Mouse (Mus musculus): ENCODE measurements around the gene Ykt6. TPM values are rescaled to one million over a fixed set of nuclear protein-coding genes. Genes with fewer than 3 reads are reported as not detected.
"Not testable (repeated sequence)": the region's sequence is repeated elsewhere in the genome, so short reads cannot be mapped to it uniquely, and the experiment has no call there.

Gene Ykt6
- polyA plus RNA-seq, 1 experiment from 2014 or later = 25.0 TPM

GRCm38 (mm10) chr11:5926696-5927220 lies 28.7 kb upstream of the Ykt6 start:
- no peaks in the 10 kb centered on the region for H3K27me3 ChIP-seq (ENCODE audit: insufficient read depth, low read length)
- no peaks in the 10 kb centered on the region for H3K9me3 ChIP-seq (ENCODE audit: low read depth, low read length)
- H3K27ac ChIP-seq (ENCODE audit: low read depth) = no peak overlapping the region
- ATAC-seq (ENCODE audit: insufficient read depth) (no peak), DNase-seq (no peak)
- H3K9ac ChIP-seq = no peak overlapping the region
- 79% methylated on average over 3 of the region's 3 CpGs for WGBS
- H3K4me2 ChIP-seq = no peak overlapping the region
- TF ChIP-seq CTCF (IDR thresholded peaks at IDR 0.05; ENCODE audit: low read depth) = no peak
- H3K4me1 ChIP-seq (ENCODE audit: insufficient read depth) = no peaks in the 10 kb centered on the region
- H3K4me3 ChIP-seq (ENCODE audit: low read depth, low read length) = no peak overlapping the region
- H3K36me3 ChIP-seq (ENCODE audit: insufficient read depth) = no peaks in the 10 kb centered on the region

- no peak for TF ChIP-seq CTCF (IDR thresholded peaks at IDR 0.05; ENCODE audit: low read depth)
- no peaks in the 10 kb centered on the region; the same call in 1 of the 2 replicates for H3K9me3 ChIP-seq (ENCODE audit: low read depth, low read length)
- no peak overlapping the region for H3K4me3 ChIP-seq (ENCODE audit: low read depth, low read length)
- H3K9ac ChIP-seq = no peak overlapping the region
- no peak overlapping the region for H3K27ac ChIP-seq (ENCODE audit: low read depth)
- no peaks in the 10 kb centered on the region for H3K36me3 ChIP-seq (ENCODE audit: insufficient read depth)
- DNase-seq = no peak
- no peak overlapping the region for H3K4me2 ChIP-seq
- no peaks in the 10 kb centered on the region for H3K4me1 ChIP-seq (ENCODE audit: insufficient read depth)
- ATAC-seq (ENCODE audit: insufficient read depth) = no peak
- H3K27me3 ChIP-seq (ENCODE audit: insufficient read depth, low read length) = no peaks in the 10 kb centered on the region
- 67% methylated on average over 1 of the region's 1 CpGs for WGBS
These were observed 24.9 kb upstream of the Ykt6 start for GRCm38 (mm10) chr11:5930578-5930977.

- DNase-seq = peak; percentile 54
- not testable (repeated sequence) for ATAC-seq (ENCODE audit: insufficient read depth); H3K4me1 ChIP-seq (ENCODE audit: insufficient read depth); H3K9ac ChIP-seq; H3K4me2 ChIP-seq; H3K4me3 ChIP-seq (ENCODE audit: low read depth, low read length); H3K27me3 ChIP-seq (ENCODE audit: insufficient read depth, low read length); H3K27ac ChIP-seq (ENCODE audit: low read depth); H3K9me3 ChIP-seq (ENCODE audit: low read depth, low read length); H3K36me3 ChIP-seq (ENCODE audit: insufficient read depth)
- WGBS = 83% methylated on average over 6 of the region's 6 CpGs
- peak; percentile 44 for TF ChIP-seq CTCF (IDR thresholded peaks at IDR 0.05; ENCODE audit: low read depth)
These were observed 23.5 kb upstream of the Ykt6 start for GRCm38 (mm10) chr11:5931947-5932346.

GRCm38 (mm10) chr11:5934531-5934930 lies 21.0 kb upstream of the Ykt6 start:
- not testable (repeated sequence) for DNase-seq; H3K27ac ChIP-seq (ENCODE audit: low read depth); H3K4me1 ChIP-seq (ENCODE audit: insufficient read depth); H3K27me3 ChIP-seq (ENCODE audit: insufficient read depth, low read length); H3K4me3 ChIP-seq (ENCODE audit: low read depth, low read length); H3K9me3 ChIP-seq (ENCODE audit: low read depth, low read length); H3K36me3 ChIP-seq (ENCODE audit: insufficient read depth); H3K9ac ChIP-seq; ATAC-seq (ENCODE audit: insufficient read depth); H3K4me2 ChIP-seq
- WGBS = 92% methylated on average over 11 of the region's 11 CpGs

- WGBS = 73% methylated on average over 6 of the region's 6 CpGs
- H3K4me2 ChIP-seq = no peak overlapping the region
- no peak for ATAC-seq (ENCODE audit: insufficient read depth)
These were observed 12.5 kb upstream of the Ykt6 start for GRCm38 (mm10) chr11:5942966-5943365.

GRCm38 (mm10) chr11:5945096-5945495 lies 10.4 kb upstream of the Ykt6 start:
- WGBS = 51% methylated on average over 2 of the region's 2 CpGs
- DNase-seq = no peak

More at GRCm38 (mm10) chr11:5942966-5943365, 12.5 kb upstream of the Ykt6 start:
- no peak for DNase-seq
- no peak for TF ChIP-seq CTCF (IDR thresholded peaks at IDR 0.05; ENCODE audit: low read depth)
- H3K36me3 ChIP-seq (ENCODE audit: insufficient read depth) = no peaks in the 10 kb centered on the region
- H3K9ac ChIP-seq = no peak overlapping the region
- no peaks in the 10 kb centered on the region for H3K27me3 ChIP-seq (ENCODE audit: insufficient read depth, low read length)
- no peak overlapping the region for H3K4me3 ChIP-seq (ENCODE audit: low read depth, low read length)
- H3K9me3 ChIP-seq (ENCODE audit: low read depth, low read length) = no peaks in the 10 kb centered on the region
- H3K4me1 ChIP-seq (ENCODE audit: insufficient read depth) = no peaks in the 10 kb centered on the region
- H3K27ac ChIP-seq (ENCODE audit: low read depth) = no peak overlapping the region

GRCm38 (mm10) chr11:5947796-5948195 lies 7.7 kb upstream of the Ykt6 start:
- no peak for ATAC-seq (ENCODE audit: insufficient read depth)
- Histone ChIP-seq H3K27ac (ENCODE audit: low read depth) (no peak overlapping the region), H3K9ac (no peak overlapping the region), H3K4me1 (ENCODE audit: insufficient read depth) (peaks cover 6% of the 10 kb centered on the region; the same call in 1 of the 2 replicates), H3K9me3 (ENCODE audit: low read depth, low read length) (no peaks in the 10 kb centered on the region), H3K4me3 (ENCODE audit: low read depth, low read length) (no peak overlapping the region), H3K27me3 (ENCODE audit: insufficient read depth, low read length) (no peaks in the 10 kb centered on the region), H3K4me2 (peak overlapping the region; percentile 23; the same call in 1 of the 2 replicates), H3K36me3 (ENCODE audit: insufficient read depth) (no peaks in the 10 kb centered on the region)
- TF ChIP-seq CTCF (IDR thresholded peaks at IDR 0.05; ENCODE audit: low read depth) = no peak
- DNase-seq = no peak
- 17% methylated on average over 4 of the region's 4 CpGs for WGBS

More at GRCm38 (mm10) chr11:5945096-5945495, 10.4 kb upstream of the Ykt6 start:
- Histone ChIP-seq H3K4me1 (ENCODE audit: insufficient read depth) (peaks cover 6% of the 10 kb centered on the region; the same call in 1 of the 2 replicates), H3K9ac (no peak overlapping the region), H3K36me3 (ENCODE audit: insufficient read depth) (no peaks in the 10 kb centered on the region), H3K9me3 (ENCODE audit: low read depth, low read length) (no peaks in the 10 kb centered on the region), H3K27me3 (ENCODE audit: insufficient read depth, low read length) (no peaks in the 10 kb centered on the region), H3K4me2 (no peak overlapping the region), H3K4me3 (ENCODE audit: low read depth, low read length) (no peak overlapping the region), H3K27ac (ENCODE audit: low read depth) (no peak overlapping the region)
- ATAC-seq (ENCODE audit: insufficient read depth) = no peak
- no peak for TF ChIP-seq CTCF (IDR thresholded peaks at IDR 0.05; ENCODE audit: low read depth)

Measured in lung, embryonic 14.5 days (tissue).